Mouse (Mus musculus): ENCODE results near the gene Rbmxl1. TPM values are rescaled to one million over a fixed set of nuclear protein-coding genes. Genes with fewer than 3 reads are reported as not detected.
A peak's percentile ranks its signal among the peaks of the same experiment; 100 is the strongest.

The Rbmxl1 gene
- polyA plus RNA-seq, 1 experiment from 2014 or later = 468 TPM

GRCm38 (mm10) chr8:78477051-78477829, 31.5 kb downstream of the Rbmxl1 start:
- H3K4me3 ChIP-seq (ENCODE audit: low read depth, low read length) = no peak overlapping the region
- H3K36me3 ChIP-seq (replicated peaks; ENCODE audit: control insufficient read depth, insufficient read depth, low read depth, low read length) = no peaks in the 10 kb centered on the region
- no peak overlapping the region for H3K27ac ChIP-seq (replicated peaks; ENCODE audit: low read depth, low read length)
- no peak overlapping the region for H3K4me2 ChIP-seq (ENCODE audit: low read depth, low read length)
- DNase-seq (ENCODE audit: low spot score) (peak; percentile 70), ATAC-seq (replicated peaks; ENCODE audit: insufficient number of reproducible peaks, low FRiP score, low TSS enrichment, low read depth) (no peak)
- no peaks in the 10 kb centered on the region for H3K4me1 ChIP-seq (ENCODE audit: control insufficient read depth, insufficient read depth, low read length)
- no peaks in the 10 kb centered on the region for H3K27me3 ChIP-seq (ENCODE audit: control insufficient read depth, insufficient read depth, low read length)
- 42% methylated on average over 6 of the region's 6 CpGs for WGBS
- no peaks in the 10 kb centered on the region for H3K9me3 ChIP-seq (replicated peaks; ENCODE audit: control insufficient read depth, low read length)
- no peak overlapping the region for H3K9ac ChIP-seq (replicated peaks; ENCODE audit: low read length)

GRCm38 (mm10) chr8:78467889-78468288, 40.8 kb downstream of the Rbmxl1 start:
- no peaks in the 10 kb centered on the region for H3K36me3 ChIP-seq (replicated peaks; ENCODE audit: control insufficient read depth, insufficient read depth, low read depth, low read length)
- no peak overlapping the region for H3K4me2 ChIP-seq (ENCODE audit: low read depth, low read length)
- H3K4me3 ChIP-seq (ENCODE audit: low read depth, low read length) = no peak overlapping the region
- H3K27ac ChIP-seq (replicated peaks; ENCODE audit: low read depth, low read length) = no peak overlapping the region
- no peaks in the 10 kb centered on the region for H3K9me3 ChIP-seq (replicated peaks; ENCODE audit: control insufficient read depth, low read length)
- H3K9ac ChIP-seq (replicated peaks; ENCODE audit: low read length) = no peak overlapping the region
- no peaks in the 10 kb centered on the region for H3K4me1 ChIP-seq (ENCODE audit: control insufficient read depth, insufficient read depth, low read length)
- DNase-seq (ENCODE audit: low spot score) (peak; percentile 42), ATAC-seq (replicated peaks; ENCODE audit: insufficient number of reproducible peaks, low FRiP score, low TSS enrichment, low read depth) (no peak)
- no peaks in the 10 kb centered on the region for H3K27me3 ChIP-seq (ENCODE audit: control insufficient read depth, insufficient read depth, low read length)
- 92% methylated on average over 2 of the region's 2 CpGs for WGBS

GRCm38 (mm10) chr8:78463941-78464340, 44.8 kb downstream of the Rbmxl1 start:
- Histone ChIP-seq H3K9me3 (replicated peaks; ENCODE audit: control insufficient read depth, low read length) (no peaks in the 10 kb centered on the region), H3K36me3 (replicated peaks; ENCODE audit: control insufficient read depth, insufficient read depth, low read depth, low read length) (no peaks in the 10 kb centered on the region), H3K27me3 (ENCODE audit: control insufficient read depth, insufficient read depth, low read length) (no peaks in the 10 kb centered on the region), H3K4me3 (ENCODE audit: low read depth, low read length) (no peak overlapping the region), H3K4me1 (ENCODE audit: control insufficient read depth, insufficient read depth, low read length) (no peaks in the 10 kb centered on the region), H3K9ac (replicated peaks; ENCODE audit: low read length) (no peak overlapping the region), H3K4me2 (ENCODE audit: low read depth, low read length) (no peak overlapping the region), H3K27ac (replicated peaks; ENCODE audit: low read depth, low read length) (no peak overlapping the region)
- ATAC-seq (replicated peaks; ENCODE audit: insufficient number of reproducible peaks, low FRiP score, low TSS enrichment, low read depth) (no peak), DNase-seq (ENCODE audit: low spot score) (no peak)
- WGBS = 79% methylated on average over 2 of the region's 2 CpGs

GRCm38 (mm10) chr8:78456441-78456840, 52.3 kb downstream of the Rbmxl1 start:
- no peak overlapping the region for H3K9ac ChIP-seq (replicated peaks; ENCODE audit: low read length)
- no peaks in the 10 kb centered on the region for H3K36me3 ChIP-seq (replicated peaks; ENCODE audit: control insufficient read depth, insufficient read depth, low read depth, low read length)
- H3K4me3 ChIP-seq (ENCODE audit: low read depth, low read length) = no peak overlapping the region
- H3K4me2 ChIP-seq (ENCODE audit: low read depth, low read length) = no peak overlapping the region
- H3K27me3 ChIP-seq (ENCODE audit: control insufficient read depth, insufficient read depth, low read length) = no peaks in the 10 kb centered on the region
- H3K27ac ChIP-seq (replicated peaks; ENCODE audit: low read depth, low read length) = no peak overlapping the region
- ATAC-seq (replicated peaks; ENCODE audit: insufficient number of reproducible peaks, low FRiP score, low TSS enrichment, low read depth) = no peak
- 83% methylated on average over 3 of the region's 3 CpGs for WGBS
- no peaks in the 10 kb centered on the region for H3K9me3 ChIP-seq (replicated peaks; ENCODE audit: control insufficient read depth, low read length)
- H3K4me1 ChIP-seq (ENCODE audit: control insufficient read depth, insufficient read depth, low read length) = no peaks in the 10 kb centered on the region
- DNase-seq (ENCODE audit: low spot score) = no peak

Other genes with a start within 250 kb of the Rbmxl1 start
- gene Pou4f2, start 72.3 kb downstream of the Rbmxl1 start, polyA plus RNA-seq (2014; fragmentation: Nextera tagmentation; extraction: Ambion mirVana) = 0.21 and 0.56 TPM in 2 replicates
- gene Slc10a7, start 448 bp upstream of the Rbmxl1 start, polyA plus RNA-seq (2014; fragmentation: Nextera tagmentation; extraction: Ambion mirVana) = 9.2 and 10.2 TPM in 2 replicates

All from embryonic facial prominence, embryonic 11.5 days (tissue).